In the genomic region with DNA sequence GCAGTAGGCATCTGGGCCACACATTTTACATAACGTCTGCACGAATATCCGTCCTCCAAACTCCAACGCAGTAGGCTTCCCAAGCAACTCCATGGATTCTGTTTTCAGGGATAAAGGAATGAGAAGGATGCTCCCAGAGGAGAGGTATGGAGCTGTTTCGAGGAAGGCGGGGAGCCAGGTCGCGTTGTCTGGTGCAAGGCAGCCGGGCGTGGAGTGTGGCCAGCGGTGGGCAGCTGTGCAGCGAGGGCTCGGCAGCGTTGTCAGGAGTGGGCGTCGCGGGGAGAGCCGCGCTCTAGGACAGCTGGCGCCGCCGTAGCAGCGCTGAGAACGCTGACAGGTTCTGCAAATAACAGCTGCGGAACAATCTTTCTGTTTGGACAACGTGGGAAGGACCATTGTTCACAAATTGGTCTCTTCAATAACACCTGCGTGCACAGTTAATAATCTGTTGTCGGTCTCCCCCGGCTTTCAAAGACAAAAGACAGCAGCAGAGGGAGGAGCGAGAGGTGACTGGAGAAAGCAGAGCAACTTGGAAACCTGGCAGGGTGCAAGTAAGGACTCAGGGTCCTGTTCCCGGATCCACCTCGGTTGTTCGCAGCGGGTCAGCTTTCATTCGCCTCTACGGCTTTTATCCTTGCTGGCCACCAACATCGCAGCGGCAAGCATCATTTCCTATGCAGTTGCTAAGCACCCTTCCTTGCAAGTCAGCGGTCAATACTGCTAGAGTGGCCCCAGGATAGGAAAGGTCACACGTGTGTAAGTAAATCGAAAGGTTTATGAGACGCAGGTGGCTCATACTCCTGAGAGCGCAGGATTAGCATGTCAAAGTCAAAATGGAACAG, we compare ENCODE assay signal across 8 mouse cellular contexts.
DNase-seq lines count a peak whose midpoint lies in the region; ATAC-seq and TF ChIP-seq lines count a peak whose summit lies in the region.

No protein-coding gene starts in this region.

- H3K4me3 ChIP-seq in CH12.LX (replicated peaks in 1 of 3; ENCODE audit: low read depth in 2 of 3, low read length in 2 of 3, poor library complexity in 1 of 3), result no peak overlapping the region
- H3K4me3 ChIP-seq in forebrain, embryonic 11.5 days (ENCODE audit: low read depth, low read length), result peak overlapping the region; percentile 31
- peak overlapping the region; percentile 42 for H3K4me3 ChIP-seq in hindbrain, postnatal 0 days (ENCODE audit: low read length)
- peak overlapping the region; percentile 9 to 18; a peak in 3 of 4 replicates for H3K4me3 ChIP-seq in liver, embryonic 14.5 days (ENCODE audit: insufficient read depth in 1 of 2, low read depth in 2 of 2, low read length in 2 of 2)

- H3K36me3 ChIP-seq in CH12.LX (replicated peaks in 1 of 2; ENCODE audit: control insufficient read depth in 1 of 2, insufficient read depth in 1 of 2, low read length in 1 of 2), result no peaks in the 10 kb centered on the region
- no peaks in the 10 kb centered on the region for H3K36me3 ChIP-seq in forebrain, embryonic 11.5 days (ENCODE audit: control insufficient read depth, insufficient read depth, low read length)
- no peaks in the 10 kb centered on the region for H3K36me3 ChIP-seq in hindbrain, postnatal 0 days (ENCODE audit: insufficient read depth, low read length)
- no peaks in the 10 kb centered on the region for H3K36me3 ChIP-seq in liver, embryonic 14.5 days (replicated peaks; ENCODE audit: control insufficient read depth, insufficient read depth, low read depth)

- H3K79me2 ChIP-seq in CH12.LX (replicated peaks; ENCODE audit: control insufficient read depth, extremely low read depth, insufficient read depth, poor library complexity, severe bottlenecking), result no peaks in the 10 kb centered on the region

- in situ Hi-C loops in CH12.LX (cut with MboI; ENCODE audit: low pct_ligation_motif_present, low pct_unique_long_range_greater_than_20kb, low sequenced_read_pairs), result no loop called here

- peak overlapping the region; percentile 80 for H3K4me2 ChIP-seq in CH12.LX (ENCODE audit: insufficient read depth, low read depth, poor library complexity, severe bottlenecking)
- H3K4me2 ChIP-seq in forebrain, embryonic 11.5 days (ENCODE audit: low read depth, low read length, severe bottlenecking), result peak overlapping the region; percentile 78
- H3K4me2 ChIP-seq in hindbrain, postnatal 0 days (ENCODE audit: low read depth, low read length), result peak overlapping the region; percentile 81
- H3K4me2 ChIP-seq in liver, embryonic 14.5 days (ENCODE audit: low read depth), result peak overlapping the region; percentile 53

- peak; percentile 45; the same call in 1 of the 2 replicates for ATAC-seq in forebrain, embryonic 11.5 days (replicated peaks; ENCODE audit: low FRiP score)
- peak; percentile 64 for ATAC-seq in hindbrain, postnatal 0 days
- ATAC-seq in liver, embryonic 14.5 days (ENCODE audit: insufficient read depth), result no peak

- TF ChIP-seq EP300 in CH12.LX (IDR thresholded peaks at IDR 0.05; ENCODE audit: low read length), result no peak
- no peak for TF ChIP-seq EP300 in liver, embryonic 14.5 days (IDR thresholded peaks at IDR 0.05; ENCODE audit: low read depth)

- dilution Hi-C loops in CH12.LX (cut with MboI; ENCODE audit: extremely low pct_ligation_motif_present, extremely low pct_unique_long_range_greater_than_20kb, low sequenced_read_pairs), result no loop called here

- H3K27ac ChIP-seq in CH12.LX (ENCODE audit: insufficient read depth, low read depth), result no peak overlapping the region
- H3K27ac ChIP-seq in forebrain, embryonic 11.5 days (ENCODE audit: low read depth, low read length), result no peak overlapping the region
- H3K27ac ChIP-seq in hindbrain, postnatal 0 days, result peak overlapping the region; percentile 78
- H3K27ac ChIP-seq in liver, embryonic 14.5 days, result no peak overlapping the region

- no peak for TF ChIP-seq POLR2A in CH12.LX (IDR thresholded peaks at IDR 0.05; ENCODE audit: low read depth, low read length)

- no peak for TF ChIP-seq RAD21 in CH12.LX (IDR thresholded peaks at IDR 0.05; ENCODE audit: low read depth, low read length)

- peaks cover 13 to 19% of the 10 kb centered on the region in 2 experiments for H3K4me1 ChIP-seq in CH12.LX (ENCODE audit: control insufficient read depth in 1 of 2, insufficient read depth in 2 of 2)
- H3K4me1 ChIP-seq in forebrain, embryonic 11.5 days (replicated peaks; ENCODE audit: control insufficient read depth, insufficient read depth, low read length), result peaks cover 17% of the 10 kb centered on the region
- H3K4me1 ChIP-seq in hindbrain, postnatal 0 days (ENCODE audit: insufficient read depth, low read length), result peaks cover 32% of the 10 kb centered on the region
- H3K4me1 ChIP-seq in liver, embryonic 14.5 days (replicated peaks; ENCODE audit: control insufficient read depth in 2 of 2, insufficient read depth in 2 of 2, low read length in 1 of 2), result no peaks in the 10 kb centered on the region; a peak in 1 of 4 replicates

- under 1% methylated on average over 43 of the region's 43 CpGs for WGBS in forebrain, embryonic 11.5 days
- under 1% methylated on average over 43 of the region's 43 CpGs for WGBS in hindbrain, postnatal 0 days
- WGBS in liver, embryonic 14.5 days (ENCODE audit: insufficient replicate concordance), result 3% methylated on average over 43 of the region's 43 CpGs

- DNase-seq in cerebellum, postnatal 10 days, result peak; percentile 47 to 55
- no peak for DNase-seq in cerebellum, adult 8-10 months
- DNase-seq in CH12.LX (ENCODE audit: extremely low read depth), result no peak
- peak; percentile 68 for DNase-seq in forebrain, embryonic 11.5 days (ENCODE audit: low spot score)
- peak; percentile 58 for DNase-seq in hindbrain, postnatal 0 days (ENCODE audit: low spot score)
- DNase-seq in liver, embryonic 14.5 days (ENCODE audit: low read depth in 3 of 3, low spot score in 3 of 3), result no peak
- DNase-seq in retina, postnatal 1 day, result peak; percentile 62
- no peak for DNase-seq in yolk sac, embryonic 10.5 days (ENCODE audit: low spot score)

- no peak for TF ChIP-seq CTCF in CH12.LX (conservative IDR thresholded peaks at IDR 0.05 in 1 of 2, IDR thresholded peaks at IDR 0.05 in 1 of 2; ENCODE audit: low read depth in 2 of 2, low read length in 2 of 2)
- TF ChIP-seq CTCF in hindbrain, postnatal 0 days (IDR thresholded peaks at IDR 0.05; ENCODE audit: low read depth), result no peak
- no peak for TF ChIP-seq CTCF in liver, embryonic 14.5 days (IDR thresholded peaks at IDR 0.05; ENCODE audit: low read depth)

- no peaks in the 10 kb centered on the region for H3K9me3 ChIP-seq in CH12.LX (replicated peaks; ENCODE audit: low read length)
- no peaks in the 10 kb centered on the region for H3K9me3 ChIP-seq in forebrain, embryonic 11.5 days (ENCODE audit: control insufficient read depth, low read length)
- H3K9me3 ChIP-seq in hindbrain, postnatal 0 days (ENCODE audit: low read length), result no peaks in the 10 kb centered on the region
- no peaks in the 10 kb centered on the region for H3K9me3 ChIP-seq in liver, embryonic 14.5 days (ENCODE audit: control insufficient read depth, low read length)

- no peak overlapping the region for H3K9ac ChIP-seq in CH12.LX (ENCODE audit: insufficient read depth, low read depth)
- peak overlapping the region; percentile 49 for H3K9ac ChIP-seq in forebrain, embryonic 11.5 days (ENCODE audit: low read length)
- H3K9ac ChIP-seq in hindbrain, postnatal 0 days (replicated peaks; ENCODE audit: low read length), result peak overlapping the region; percentile 56
- no peak overlapping the region for H3K9ac ChIP-seq in liver, embryonic 14.5 days (replicated peaks)

- no peaks in the 10 kb centered on the region for H3K27me3 ChIP-seq in CH12.LX (replicated peaks)
- H3K27me3 ChIP-seq in forebrain, embryonic 11.5 days (ENCODE audit: control insufficient read depth, insufficient read depth, low read length), result no peaks in the 10 kb centered on the region
- H3K27me3 ChIP-seq in hindbrain, postnatal 0 days (ENCODE audit: insufficient read depth, low read length), result no peaks in the 10 kb centered on the region
- peaks cover 11% of the 10 kb centered on the region for H3K27me3 ChIP-seq in liver, embryonic 14.5 days (ENCODE audit: control insufficient read depth, insufficient read depth, low read length)

TF ChIP-seq in CH12.LX, 34 proteins besides CTCF, POLR2A, EP300 and RAD21:
- no peak for TF ChIP-seq MYC (IDR thresholded peaks at IDR 0.05; ENCODE audit: low read depth, low read length)
- TF ChIP-seq BHLHE40 (IDR thresholded peaks at IDR 0.05; ENCODE audit: low read depth, low read length), result peak; percentile 60
- no peak for TF ChIP-seq ELF1 (IDR thresholded peaks at IDR 0.05; ENCODE audit: low read depth, low read length)
- TF ChIP-seq NRF1 (IDR thresholded peaks at IDR 0.05; ENCODE audit: low read depth, low read length), result no peak
TF ChIP-seq in CH12.LX: peak in this region for 1.

Comparison
In these comparisons a context has a peak if more than half of its experiments do, and no peak if none do; other contexts are left out.
1. DNase-seq: peak in cerebellum, postnatal 10 days (2 of 2), forebrain, embryonic 11.5 days (single experiment), hindbrain, postnatal 0 days (single experiment) and retina, postnatal 1 day (single experiment); none in cerebellum, adult 8-10 months (single experiment), CH12.LX (single experiment), liver, embryonic 14.5 days (0 of 3) and yolk sac, embryonic 10.5 days (single experiment).
2. H3K4me3 ChIP-seq: peak in forebrain, embryonic 11.5 days (single experiment), hindbrain, postnatal 0 days (single experiment) and liver, embryonic 14.5 days (2 of 2); none in CH12.LX (0 of 3).
3. H3K9ac ChIP-seq: peak in forebrain, embryonic 11.5 days (single experiment) and hindbrain, postnatal 0 days (single experiment); none in CH12.LX (single experiment) and liver, embryonic 14.5 days (single experiment).
4. Peak in every context shown above with its lines, with median percentiles within 50 percentile points of each other: H3K4me2 ChIP-seq.